Mouse (Mus musculus) cerebellum, adult (tissue): ENCODE measurements around the gene Ercc5.

Experiments
- ATAC-seq: cut with Nextera tagmentation; 2 replicates; pipeline ENCODE4 v1.9.2; 2017; ENCODE audit warnings: mild to moderate bottlenecking, moderate library complexity, mixed read lengths; ENCODE audit not compliant: insufficient number of reproducible peaks, low FRiP score, low TSS enrichment

Gene Ercc5

DNA sequence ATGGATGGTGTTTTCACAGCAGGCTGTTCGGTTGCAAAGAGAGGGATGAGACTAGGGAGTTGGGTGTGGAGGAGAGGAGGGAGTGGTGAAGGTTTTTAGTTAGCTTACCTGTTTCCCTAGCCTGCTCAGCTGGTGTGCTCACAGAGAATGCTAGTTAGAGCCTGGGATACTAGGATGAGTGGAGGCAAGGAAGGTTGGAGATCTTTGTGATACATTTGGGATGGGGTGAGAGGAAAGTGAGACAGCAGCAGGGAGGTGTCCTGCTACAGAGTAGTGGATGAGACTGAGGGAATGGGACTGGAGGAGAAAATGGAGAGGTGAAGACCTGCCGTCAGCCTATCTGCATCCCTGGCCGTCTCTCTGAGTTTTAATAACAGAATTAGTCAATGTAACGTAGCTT, 25.1 kb downstream of the Ercc5 start:
- ATAC-seq, result no peak

DNA sequence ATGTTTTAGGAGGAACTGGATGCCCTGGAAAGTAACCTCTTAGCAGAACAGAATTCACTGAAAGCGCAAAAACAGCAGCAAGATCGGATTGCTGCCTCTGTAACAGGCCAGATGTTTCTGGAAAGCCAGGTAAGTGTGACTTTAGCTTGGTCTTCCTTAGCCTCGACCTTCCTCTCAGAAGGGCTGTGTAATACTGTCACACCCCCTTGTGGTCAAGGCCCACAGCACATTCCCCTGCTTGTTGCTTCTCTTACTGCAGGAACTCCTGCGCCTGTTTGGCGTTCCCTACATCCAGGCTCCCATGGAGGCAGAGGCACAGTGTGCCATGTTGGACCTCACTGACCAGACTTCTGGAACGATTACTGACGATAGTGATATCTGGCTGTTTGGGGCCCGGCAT, 26.4 kb downstream of the Ercc5 start:
- no peak for ATAC-seq

DNA sequence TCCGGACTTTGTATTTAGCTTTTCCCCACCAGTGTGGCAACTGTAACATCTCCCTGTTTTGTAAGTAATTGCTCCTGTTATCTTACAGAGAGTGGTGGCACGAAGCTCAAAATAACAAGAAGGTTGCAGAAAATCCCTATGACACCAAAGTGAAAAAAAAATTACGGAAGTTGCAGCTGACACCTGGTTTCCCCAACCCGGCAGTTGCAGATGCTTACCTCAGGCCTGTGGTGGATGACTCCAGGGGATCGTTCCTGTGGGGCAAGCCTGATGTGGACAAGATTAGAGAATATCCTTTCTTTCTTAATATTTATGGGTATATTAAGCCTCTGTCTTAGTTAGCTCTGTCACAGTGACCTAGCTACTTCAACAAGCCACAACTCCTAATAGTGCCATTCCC, 30.5 kb downstream of the Ercc5 start:
- no peak for ATAC-seq

DNA sequence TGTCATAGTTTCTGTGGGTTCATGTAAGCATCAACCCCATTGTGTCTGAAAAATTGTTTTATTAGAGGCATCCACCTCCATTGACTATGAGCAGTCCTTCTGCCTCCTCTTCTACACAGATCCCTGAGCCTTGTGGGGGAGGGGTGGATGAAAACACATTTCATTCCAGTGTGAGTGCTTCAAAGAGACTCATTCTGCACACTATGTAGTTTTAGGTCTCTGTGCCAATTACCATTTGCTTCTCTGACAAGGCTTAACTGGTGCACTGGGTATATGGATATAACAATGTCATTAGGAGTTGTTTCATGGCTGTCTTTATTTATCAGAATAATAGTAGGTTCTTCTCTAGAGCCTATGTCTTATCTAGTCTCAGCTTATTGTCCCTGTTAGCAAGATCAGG, 38.9 kb downstream of the Ercc5 start:
- ATAC-seq, result no peak

GRCm38 (mm10) chr1:44198273-44199171, 51.0 kb downstream of the Ercc5 start:
- ATAC-seq, result peak; percentile 20; the same call in 1 of the 2 replicates

- ATAC-seq, result no peak
Observed at GRCm38 (mm10) chr1:44202876-44203275, 55.3 kb downstream of the Ercc5 start.

- no peak for ATAC-seq
Observed at GRCm38 (mm10) chr1:44214443-44214842, 66.9 kb downstream of the Ercc5 start.

- ATAC-seq, result no peak; the same call in 1 of the 2 replicates
Observed at GRCm38 (mm10) chr1:44216352-44217116, 69.0 kb downstream of the Ercc5 start.

GRCm38 (mm10) chr1:44217118-44217517, 69.6 kb downstream of the Ercc5 start:
- ATAC-seq, result peak; percentile 85

DNA sequence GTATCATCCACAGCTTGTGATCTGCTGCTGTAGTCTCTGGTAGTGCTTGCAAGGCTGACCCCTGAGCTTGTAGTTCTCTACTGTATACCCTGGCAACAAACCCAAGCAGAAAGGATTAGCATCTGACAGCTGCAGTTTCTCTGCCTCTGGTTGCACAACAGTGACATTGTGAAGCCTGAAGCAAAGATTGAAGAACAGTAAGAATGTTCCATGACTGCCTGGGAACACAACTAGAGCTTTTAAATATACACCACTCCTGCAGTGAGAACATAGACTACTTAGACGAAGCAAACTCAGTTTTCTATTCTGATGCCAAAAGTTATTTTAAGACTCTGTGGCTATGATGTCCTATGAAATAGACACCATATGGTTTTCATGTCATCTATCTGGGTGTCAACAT, 71.3 kb downstream of the Ercc5 start, which contains the start of gene Mettl21e:
TSS of gene Mettl21e (minus strand) at position 86 of the 400 bp plus-strand sequence.
- no peak for ATAC-seq

GRCm38 (mm10) chr1:44229044-44229443, 81.5 kb downstream of the Ercc5 start:
- no peak for ATAC-seq
